Mouse (Mus musculus) right cerebral cortex, postnatal 14 days (tissue): ENCODE data around the gene Lat2.

Experiments
- DNase-seq: peaks from one replicate; pipeline ENCODE4 v3.0.0; 2022

The Lat2 gene

GRCm38 (mm10) chr5:134568964-134569491 lies 45.8 kb downstream of the Lat2 start:
- DNase-seq = no peak

DNA sequence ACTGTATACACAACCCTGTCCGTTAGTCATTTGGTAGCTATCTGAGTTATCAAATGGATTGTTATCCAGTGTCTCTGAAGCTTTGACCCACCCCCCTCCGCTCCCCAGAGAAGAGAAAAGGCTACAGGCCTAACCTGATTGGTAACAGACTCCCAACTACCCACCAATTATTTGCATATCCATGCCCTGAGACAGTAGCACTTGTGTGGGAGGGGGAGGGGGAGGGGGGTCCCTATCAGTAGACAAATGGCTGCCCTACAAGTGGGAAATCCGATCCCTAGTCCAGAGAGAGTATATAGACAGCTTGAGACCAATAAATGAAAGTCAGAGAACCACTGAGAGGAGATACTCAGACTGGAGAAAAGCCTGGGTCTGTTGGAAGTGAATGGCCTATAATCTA lies 46.8 kb downstream of the Lat2 start:
- DNase-seq = no peak

GRCm38 (mm10) chr5:134567445-134567844 lies 47.4 kb downstream of the Lat2 start:
- no peak for DNase-seq

DNA sequence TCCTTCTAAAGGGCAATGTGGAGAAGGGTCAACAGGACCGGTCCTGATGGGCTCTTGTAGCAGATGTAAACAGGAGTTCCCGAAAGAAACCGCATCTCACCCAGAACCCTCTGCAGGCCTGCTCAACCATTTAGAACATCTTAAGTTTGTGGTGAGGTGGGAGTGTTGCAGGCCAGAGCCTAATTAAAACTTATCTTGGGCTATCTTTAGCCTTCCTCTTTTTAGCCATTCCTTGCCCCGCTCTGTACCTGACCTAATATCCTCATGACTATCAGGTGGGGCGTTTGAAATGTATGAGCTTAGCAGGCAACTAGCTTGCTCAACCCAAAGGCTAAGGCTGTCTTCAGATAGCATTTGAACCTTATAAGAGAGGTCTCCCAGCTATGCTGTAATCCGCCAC lies 49.1 kb downstream of the Lat2 start:
- DNase-seq = no peak

DNA sequence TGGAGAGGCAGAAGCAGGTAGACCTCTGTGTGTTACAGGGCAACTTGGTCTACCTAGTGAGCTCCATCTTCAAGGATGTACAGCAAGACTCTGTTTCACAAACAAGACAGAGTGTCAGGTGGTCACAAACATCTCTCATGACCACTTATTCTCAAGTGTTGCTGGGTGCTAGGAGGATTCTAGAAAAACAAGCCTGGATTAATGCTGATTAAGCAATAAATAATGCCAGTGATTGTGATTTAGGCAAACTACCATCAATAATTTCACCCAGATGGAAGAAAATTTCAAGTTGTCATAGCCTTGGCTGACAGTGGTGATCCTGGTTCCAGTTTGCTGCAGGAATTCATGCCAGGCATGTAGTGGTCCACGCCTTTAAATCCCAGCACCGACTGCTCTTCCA lies 50.6 kb downstream of the Lat2 start:
- DNase-seq = no peak

DNA sequence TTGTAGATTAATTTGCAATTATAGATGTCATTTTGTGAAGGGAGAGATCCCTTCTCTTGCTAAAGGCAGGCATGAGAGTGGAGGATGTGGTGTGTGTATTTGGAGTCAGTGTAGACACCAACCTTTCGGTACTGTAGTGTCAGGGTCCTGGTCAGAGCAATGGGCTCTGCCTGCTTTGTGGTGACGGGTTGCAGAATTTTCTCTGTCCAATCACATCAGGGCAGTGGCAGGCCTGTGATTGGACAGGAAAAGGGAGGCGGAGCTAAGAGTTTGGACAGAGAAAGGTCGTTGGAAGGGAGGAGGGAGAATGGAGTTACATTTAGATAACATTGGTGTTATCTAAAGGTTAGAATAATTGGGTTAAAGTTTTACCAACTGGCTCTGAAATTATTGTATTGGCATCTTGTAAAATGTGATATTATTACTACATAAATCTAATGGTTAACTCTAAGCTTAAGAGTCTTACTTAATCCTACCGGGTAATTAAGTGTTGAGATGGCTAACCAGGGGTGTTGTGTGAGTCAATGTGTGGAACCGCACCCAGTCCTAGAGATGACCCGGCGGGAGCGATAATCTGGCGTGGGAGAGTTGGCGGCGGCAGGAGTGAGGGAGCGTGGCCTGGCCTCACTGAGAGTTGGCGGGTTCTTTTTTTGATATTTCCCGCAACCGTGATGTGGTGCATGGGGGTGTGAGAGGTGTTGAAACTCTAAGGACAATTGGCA lies 54.2 kb downstream of the Lat2 start:
- DNase-seq = no peak

DNA sequence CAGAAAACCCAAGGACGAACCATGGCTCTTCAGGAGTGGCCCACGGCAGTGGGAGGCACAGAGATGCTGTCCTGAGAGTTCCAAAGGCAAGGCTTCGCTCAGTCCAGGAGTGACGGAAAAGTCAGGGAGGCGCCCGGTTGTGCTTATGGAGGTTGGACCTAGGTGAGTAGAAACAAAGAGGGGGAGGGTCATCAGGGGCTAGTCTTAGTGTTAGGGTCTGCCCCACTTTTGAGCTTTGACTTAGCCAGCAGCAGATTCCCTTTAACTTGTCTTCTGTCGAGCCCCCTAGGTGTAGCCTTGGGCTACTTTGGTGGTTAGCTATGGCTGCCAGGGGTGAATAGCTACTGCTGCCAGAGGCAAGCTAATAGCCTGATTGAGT lies 54.8 kb downstream of the Lat2 start, which contains the start of gene Syna:
Gene Syna, minus strand, starts transcription at position 101 of the 379 bp plus-strand sequence.
- DNase-seq = no peak

DNA sequence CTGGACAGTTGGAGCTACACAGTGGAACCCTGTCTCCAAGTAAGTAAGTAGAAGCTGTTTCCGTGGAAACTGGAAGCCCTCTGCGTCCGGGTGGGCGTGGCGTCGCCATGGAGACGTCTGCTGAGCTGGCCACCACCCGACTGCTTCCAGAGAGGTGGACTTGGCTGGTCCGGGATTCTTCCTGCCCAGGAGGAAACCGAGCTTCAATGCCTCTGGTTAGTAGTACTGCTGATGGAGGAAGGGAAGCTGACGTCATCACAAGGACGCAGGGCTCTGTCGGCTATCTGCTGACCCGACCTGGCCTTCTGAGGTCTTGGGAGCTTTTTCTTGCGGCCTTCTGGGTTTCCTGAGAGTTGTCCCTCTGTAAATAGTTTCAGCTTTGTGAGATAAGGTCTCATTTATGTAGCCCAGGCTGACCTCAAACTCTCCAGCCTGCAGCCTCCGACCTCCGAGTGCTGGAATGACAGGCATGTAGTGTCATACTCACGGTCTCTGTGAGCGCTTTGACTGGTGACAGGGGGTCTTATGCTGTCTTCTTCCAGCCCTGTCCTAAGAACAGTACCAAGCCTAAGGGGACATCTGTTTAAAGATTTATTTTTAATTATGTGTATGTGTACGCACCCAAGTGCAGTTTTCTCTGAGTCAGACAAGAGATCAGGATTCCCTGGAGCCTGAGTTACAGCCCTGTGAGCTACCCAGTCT lies 59.2 kb downstream of the Lat2 start:
- peak; percentile 83 for DNase-seq

- DNase-seq = no peak
Observed at GRCm38 (mm10) chr5:134553951-134554546, 60.8 kb downstream of the Lat2 start.

DNA sequence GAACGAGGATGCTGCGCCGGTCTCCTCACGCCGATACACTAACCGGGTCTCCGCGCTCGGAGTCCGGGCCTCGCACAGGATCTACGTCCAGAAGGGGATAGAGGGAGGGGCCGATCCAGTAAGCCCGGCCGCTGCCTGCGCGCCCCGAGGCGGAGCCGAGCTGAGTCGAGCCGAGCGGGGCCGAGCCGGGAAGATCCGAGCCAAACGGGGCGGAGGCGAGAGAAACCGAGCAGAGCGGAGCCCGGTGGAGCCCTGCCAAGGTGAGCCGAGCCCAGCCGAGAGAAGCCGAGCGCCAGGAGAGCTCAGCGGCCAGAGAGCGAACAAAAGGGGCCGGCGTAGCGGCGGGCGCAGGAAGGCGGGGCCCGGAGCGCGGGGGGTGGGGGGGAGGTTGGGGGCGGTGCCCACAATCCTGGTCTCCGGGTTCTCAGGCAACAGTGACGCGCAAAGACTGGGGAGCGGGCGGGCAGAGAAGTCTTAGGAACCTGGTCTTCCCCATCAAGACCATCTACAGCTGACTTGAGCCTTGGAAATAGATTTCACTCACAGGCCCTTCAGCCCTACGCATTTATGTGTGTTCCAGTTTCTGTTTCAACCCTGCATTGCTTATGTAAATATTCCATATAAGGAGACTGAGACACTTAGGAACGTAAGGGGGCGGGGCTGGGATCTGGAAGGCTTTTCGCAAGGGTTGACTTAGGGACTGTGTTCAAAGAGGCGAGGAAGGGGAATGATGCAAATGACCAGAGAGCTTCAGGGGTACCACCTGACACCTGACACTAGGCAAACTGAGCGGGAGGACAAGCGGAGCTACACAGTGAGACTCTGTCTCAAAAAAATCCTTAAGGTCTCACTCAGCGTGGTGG lies 62.5 kb downstream of the Lat2 start, which contains the start of gene Clip2:
Gene Clip2, minus strand, starts transcription at position 325 of the 863 bp plus-strand sequence.
- DNase-seq = peak; percentile 100

DNA sequence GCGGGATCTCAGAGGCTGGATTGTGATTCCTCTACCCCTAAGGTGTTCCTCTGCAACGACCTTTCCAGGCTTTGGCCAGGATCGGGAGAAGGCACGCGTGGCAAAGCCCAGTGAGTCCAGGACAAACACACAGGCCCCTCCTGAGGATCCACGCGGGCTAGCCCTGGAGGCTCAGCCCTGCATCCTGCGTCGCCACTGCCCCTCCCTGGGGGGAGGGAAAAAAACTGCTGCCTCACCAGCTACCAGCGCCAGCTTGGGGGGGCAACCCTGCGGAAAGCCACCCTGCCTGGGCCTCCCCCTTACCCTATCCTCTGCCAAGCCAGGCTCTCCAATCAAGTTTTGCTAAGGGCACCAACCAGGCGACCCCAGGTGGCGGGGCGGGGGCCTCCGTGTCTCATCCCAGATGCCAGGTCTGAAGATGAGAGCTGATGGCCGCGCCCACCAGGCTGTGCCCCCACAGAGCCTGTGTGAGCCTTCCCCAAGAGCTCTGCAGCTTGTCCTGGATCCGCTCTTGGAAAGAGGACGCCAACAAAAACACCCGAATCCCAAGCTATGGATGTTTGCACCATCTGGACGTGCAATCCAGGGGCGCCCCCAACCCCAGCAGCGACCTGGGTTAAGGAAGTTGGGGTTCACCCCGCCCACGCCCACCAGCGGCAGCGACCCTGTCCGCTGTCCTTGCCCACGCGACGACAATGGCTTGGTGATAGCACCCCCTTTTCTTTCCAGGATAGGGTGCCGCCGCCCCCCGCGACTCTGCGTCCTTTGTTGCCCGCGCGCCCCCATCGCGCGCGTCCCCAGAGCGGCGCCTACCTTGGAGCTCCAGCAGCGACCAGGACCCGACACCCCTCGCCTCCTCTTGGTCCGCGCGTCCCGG lies 63.4 kb downstream of the Lat2 start:
- peak; percentile 58 for DNase-seq

DNA sequence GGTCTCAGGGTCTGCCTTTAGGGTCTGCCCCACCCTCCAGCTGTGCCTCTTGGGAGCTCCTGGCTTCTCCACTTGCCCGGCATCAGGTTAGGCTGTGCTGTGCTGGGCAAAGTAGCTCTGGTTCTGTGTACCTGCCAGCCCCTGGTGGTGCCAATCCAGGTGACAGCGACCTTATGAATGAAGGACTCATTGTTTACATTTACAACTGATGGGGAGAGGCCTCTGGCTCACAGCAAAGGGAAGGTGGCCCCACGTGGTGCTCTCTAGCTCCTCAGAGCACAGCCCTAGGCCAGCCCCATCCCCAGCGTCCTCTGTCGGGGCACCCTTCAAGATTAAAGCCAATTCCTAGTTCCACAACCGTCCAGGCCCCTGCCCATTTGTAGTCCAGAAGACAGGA lies 64.0 kb downstream of the Lat2 start:
- no peak for DNase-seq
